Mouse (Mus musculus): ENCODE data around the gene Shox2.
A peak's percentile ranks its signal among the peaks of the same experiment; 100 is the strongest.

The Shox2 gene

GRCm38 (mm10) chr3:66981706-66982105, at the start of gene Shox2:
Gene Shox2 (minus strand): TSS chr3:66981771.
- DNase-seq (ENCODE audit: low read depth, low spot score), result peak; percentile 73

- DNase-seq (ENCODE audit: low read depth, low spot score), result no peak
These were observed 15.2 kb upstream of the Shox2 start for GRCm38 (mm10) chr3:66996820-66997219.

- no peak for DNase-seq (ENCODE audit: low read depth, low spot score)
These were observed 4.7 kb upstream of the Shox2 start for GRCm38 (mm10) chr3:66986287-66986560.

DNA sequence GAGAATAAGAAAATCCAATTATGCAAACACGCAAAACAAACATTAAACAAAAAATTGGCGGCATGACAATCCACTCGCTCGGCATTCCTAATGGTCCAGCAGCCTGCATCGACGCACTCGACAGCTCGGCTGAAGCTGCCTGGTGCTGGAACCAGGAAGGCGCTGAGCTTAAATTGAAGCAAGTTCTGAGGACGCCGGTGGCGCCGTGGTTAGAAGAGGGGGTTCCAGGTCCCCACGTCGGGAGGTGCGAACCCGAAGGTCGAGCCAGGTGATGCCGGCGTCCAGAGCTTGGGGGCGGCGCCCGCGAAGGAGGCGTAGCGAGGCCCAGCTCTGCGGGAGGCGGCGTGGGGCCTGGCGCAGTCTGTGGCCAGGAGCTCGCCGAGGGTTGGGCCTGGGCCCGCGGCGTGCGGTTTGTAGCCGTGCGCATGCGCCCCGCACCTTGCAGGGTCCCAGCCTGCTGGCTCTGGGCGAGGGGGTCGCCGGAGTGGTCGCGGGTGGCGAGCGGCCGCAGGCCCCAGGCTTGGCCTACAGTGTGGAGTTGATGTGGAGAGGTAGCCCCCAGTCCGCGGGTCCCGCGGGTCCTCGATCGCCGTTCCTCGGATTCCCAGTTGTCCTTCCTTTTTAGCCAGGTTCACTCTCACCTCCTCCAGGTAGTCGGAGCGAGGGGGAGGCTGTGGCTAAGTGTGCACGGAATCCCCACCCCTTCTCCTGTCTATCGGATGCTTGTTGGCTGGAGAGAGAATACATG, 4.1 kb upstream of the Shox2 start:
- DNase-seq (ENCODE audit: low read depth, low spot score), result peak; percentile 94

DNA sequence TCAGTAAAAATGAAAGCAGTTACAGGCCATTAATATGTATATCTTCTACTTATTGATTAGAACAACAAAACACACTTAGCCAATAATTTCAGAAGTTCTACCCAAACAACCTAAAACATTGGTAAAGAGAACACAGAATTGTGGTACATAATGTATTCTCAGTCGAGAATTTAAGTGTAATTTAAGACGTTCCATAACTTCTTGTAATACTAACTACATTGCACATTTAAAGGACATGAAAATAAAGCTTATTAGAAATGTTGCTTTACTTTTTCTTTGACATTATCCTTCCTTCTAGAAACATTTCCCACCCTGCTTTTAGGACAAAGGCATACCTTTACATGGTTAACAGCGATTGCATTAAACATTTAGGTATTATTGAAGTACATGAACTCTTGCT, 1.9 kb upstream of the Shox2 start:
- DNase-seq (ENCODE audit: low read depth, low spot score), result peak; percentile 58

- peak; percentile 89 for DNase-seq (ENCODE audit: low read depth, low spot score)
These were observed 775 bp upstream of the Shox2 start for GRCm38 (mm10) chr3:66982181-66982911.

DNA sequence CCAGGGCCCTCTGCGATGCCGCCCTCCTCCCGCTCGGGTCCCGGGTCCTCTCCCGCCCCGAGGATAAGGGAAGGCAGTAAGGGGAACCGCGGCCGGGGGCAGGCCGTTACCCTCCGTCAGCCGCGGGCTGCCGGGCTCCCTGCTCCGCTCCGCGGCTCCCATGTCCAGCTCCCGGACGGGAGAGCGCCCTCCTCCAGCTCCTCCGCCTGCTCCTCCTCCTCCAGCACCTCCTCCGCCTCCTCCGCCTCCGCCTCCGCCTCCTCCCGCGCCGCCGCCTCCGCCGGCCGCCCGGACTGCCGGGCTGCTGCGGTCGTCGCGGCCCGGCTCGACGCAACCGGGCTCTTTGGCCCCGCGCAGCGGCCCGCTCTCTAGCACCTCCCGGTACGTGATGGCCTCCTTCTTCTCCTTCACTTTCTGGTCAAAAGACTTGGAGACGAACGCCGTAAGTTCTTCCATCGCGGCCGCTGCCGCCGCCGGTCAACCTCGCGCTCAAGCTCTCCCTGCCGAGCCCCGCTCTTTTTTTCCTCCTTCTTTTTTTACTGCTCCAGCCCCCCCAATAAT, 390 bp downstream of the Shox2 start, which contains the start of gene Rsrc1:
Rsrc1 (plus strand) TSS at position 290 of the 561 bp plus-strand sequence.
- peak; percentile 77 for DNase-seq (ENCODE audit: low read depth, low spot score)

DNA sequence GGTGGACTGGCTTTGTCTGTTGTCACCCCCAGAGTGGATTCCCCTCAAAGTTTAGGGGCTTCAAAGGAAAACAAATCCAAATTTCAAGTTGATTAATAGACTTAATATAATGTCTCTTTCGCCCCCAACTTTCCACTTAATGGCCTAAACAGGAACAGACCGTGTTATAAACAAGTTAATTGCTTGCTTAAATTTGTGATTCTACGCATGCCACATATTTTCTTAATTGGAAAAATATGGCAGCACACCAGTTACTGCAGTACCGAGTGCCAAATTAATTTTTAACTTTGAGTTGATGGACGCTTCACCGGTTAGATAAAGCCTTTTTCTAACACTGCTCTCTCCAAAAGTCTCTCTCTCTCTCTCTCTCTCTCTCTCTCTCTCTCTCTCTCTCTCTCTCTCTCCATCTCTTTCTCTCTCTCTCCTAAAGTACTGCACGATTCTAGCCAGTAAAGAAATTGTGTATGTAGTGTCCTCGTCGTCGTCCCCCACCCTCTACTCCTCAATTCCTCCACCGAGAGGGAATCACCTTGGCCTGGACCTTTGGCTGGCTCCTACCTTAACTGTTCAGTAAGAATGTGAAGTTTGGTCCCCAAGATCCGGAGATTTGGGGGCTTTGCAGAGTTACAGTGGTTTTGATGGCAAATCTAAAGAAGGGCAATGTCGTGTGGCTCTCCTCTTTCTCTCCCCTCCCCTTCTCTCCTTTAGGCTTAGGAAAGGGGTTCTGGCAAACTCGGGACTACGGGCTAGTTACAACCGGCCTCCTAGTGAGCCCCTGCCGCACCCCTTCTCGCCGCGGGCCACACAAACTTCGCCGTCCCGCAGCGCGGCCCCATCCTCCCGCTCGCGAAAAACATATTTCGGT, 1.2 kb downstream of the Shox2 start:
- no peak for DNase-seq (ENCODE audit: low read depth, low spot score)

DNA sequence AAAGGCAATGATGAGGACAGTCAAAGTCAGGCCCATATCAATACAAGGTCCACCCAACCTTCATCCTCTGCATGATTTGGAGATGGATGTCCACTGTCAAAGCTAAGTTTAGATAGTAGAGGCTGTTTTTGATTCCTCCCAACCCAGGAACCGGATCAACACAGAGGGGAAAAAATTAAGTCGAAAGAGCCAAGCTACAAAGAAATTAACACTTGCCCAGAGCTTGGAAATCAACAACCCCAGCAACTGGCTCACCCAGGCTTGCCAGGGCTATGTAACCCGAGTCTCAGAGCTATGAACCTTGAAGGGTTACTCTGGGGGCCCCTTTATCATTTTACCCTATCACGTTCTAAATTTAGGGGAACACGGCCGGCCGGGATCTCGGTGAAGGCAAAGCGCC, 2.1 kb downstream of the Shox2 start:
- DNase-seq (ENCODE audit: low read depth, low spot score), result no peak

DNA sequence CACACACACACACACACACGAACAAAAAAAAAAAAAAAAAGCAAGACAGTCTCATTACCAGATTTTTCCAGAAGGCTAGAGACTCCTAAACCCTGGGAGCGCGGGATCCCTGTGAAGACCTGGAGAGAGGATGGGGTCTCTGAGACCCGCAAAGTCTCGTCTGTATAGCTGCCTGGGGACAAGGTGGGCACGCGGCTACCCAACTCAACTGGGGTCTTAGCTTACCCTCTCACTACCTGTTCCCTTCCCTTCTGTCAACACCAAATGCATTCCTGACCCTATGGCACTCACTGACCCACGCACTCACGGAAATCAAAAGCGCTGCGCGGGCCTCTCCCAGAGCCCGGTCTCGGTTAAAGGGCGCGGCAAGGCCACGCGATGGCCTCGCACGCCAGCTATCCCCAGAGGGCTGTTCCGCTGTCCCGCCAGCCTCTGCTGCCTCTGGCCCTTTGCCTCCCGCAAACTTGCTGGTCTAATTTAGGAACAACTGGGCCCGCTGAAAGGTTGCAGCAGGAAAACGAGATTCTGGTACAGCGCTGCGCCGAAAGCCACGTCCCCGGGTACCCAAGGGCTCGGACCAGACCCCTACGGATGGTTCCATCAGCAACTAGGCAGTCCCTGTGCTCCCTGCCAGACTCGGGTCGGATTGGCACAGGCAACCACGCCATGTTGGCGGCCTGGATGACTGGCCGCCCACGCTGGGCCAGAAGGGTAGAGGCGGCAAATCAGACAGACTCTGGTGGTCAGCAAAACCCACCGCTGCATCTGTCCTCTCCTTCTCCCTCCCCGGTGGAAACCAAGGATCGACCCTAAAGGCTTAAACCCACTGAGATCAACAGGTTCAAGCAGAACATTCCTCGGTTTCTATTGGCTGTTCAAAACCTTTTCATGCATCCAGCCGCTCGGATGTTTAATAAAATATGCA, 2.9 kb downstream of the Shox2 start:
- no peak for DNase-seq (ENCODE audit: low read depth, low spot score)

DNA sequence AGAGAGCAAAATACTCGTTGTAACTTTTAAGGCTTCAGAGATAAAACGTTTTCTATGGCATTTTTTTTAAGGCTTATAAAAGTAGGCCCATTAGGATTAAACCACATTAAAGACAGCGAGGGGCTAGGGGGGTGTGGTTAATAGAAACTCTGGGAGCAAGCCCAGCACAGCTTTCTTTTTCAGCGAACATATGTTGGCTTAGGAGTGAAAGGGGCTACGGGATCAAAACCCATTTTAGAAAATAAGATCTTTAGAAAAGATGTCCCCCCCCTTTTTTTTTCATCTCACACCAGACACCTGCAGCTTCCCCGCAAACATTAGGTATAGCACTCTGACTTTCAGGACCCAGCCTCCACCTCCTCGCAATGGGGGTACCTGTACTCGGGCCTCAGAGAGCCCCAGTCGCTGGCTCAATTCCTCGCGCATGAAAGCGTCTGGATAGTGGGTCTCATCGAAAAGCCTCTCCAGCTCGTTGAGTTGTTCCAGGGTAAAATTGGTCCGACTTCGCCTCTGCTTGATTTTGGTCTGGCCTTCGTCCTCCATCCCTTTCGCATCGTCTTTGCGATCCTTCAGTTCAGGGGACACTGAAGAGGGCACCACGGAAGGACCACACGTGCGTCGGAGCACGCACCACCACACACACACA, 3.6 kb downstream of the Shox2 start:
- no peak for DNase-seq (ENCODE audit: low read depth, low spot score)

DNA sequence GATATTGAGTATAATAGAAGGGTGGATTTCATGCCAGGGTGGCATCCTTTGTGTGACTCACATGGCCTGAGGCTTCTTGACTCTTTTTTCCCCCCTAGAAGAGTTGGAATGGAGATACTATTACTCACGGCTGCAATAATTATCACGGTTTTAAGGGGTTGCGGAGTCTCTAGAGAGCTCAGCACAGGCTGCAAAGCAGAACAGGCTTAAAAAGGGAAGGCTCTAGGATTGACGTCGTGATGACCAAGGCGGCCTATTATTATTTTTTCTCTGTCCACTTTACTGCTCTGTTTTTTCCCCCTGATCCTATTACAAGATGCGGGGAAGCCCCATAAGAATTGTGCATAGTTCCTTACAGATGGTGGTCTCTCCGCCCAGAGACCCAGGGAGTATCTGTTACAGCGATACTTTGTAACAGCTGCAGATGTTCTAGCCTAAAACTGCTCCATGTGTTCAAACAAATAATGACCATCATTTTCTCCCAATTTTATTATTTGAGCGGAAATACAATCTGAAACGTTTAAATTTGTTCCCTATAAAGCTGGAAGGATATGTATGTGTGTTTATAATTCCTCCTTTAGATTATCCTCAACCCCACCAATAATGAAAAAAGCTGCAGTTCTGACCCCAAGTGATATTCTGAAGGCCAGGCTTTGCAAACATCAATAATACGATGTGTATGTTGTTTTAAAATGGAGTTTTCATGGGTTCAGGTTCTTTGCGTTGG, 4.5 kb downstream of the Shox2 start:
- DNase-seq (ENCODE audit: low read depth, low spot score), result no peak

DNA sequence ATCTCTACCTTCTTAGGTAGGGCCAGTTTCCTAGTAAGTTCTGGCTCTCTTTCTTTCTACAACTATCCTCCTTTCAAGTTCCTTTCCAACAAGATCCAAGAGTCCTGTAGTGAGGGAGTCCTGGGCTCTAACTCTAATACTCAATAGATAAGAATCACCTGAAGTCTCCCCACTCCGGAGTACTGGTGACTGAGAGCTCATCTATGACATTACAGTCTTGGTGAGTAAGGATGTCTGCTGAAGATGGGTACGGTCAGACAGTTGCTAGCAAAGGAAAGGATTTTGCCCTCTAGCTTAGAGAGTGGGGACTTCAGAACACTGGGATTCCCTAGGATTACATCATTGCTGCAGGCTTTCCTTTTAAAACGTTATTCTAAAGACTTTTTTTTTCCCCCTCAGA, 7.1 kb downstream of the Shox2 start:
- DNase-seq (ENCODE audit: low read depth, low spot score), result no peak

GRCm38 (mm10) chr3:66973391-66973943, 8.1 kb downstream of the Shox2 start:
- DNase-seq (ENCODE audit: low read depth, low spot score), result no peak

GRCm38 (mm10) chr3:66972191-66972950, 9.2 kb downstream of the Shox2 start:
- DNase-seq (ENCODE audit: low read depth, low spot score), result no peak

- DNase-seq (ENCODE audit: low read depth, low spot score), result no peak
These were observed 10.8 kb downstream of the Shox2 start for GRCm38 (mm10) chr3:66970661-66971331.

GRCm38 (mm10) chr3:66970261-66970660, 11.3 kb downstream of the Shox2 start:
- DNase-seq (ENCODE audit: low read depth, low spot score), result no peak

DNA sequence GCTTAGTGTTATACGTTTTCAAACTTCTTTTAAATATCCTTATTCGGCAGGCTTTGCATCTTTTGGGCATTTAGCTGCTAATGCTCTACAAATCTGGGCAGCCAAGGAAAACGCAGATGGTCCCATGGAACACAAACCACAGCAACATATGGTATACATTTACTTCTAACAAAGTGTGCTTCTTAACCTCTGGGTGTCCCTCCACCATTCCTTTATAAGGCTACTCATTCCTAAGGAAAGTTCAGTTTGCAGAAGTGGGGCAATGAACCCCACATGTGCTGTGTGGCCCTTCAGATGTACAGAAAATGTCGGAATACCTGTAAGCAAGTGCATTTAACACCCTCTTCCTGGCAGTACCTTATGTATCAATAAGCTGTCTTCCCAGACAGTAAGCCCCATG, 14.1 kb downstream of the Shox2 start:
- DNase-seq (ENCODE audit: low read depth, low spot score), result no peak

Data from A20 (cell line).